Mouse (Mus musculus): ENCODE measurements around the gene Dner. TPM values are rescaled to one million over a fixed set of nuclear protein-coding genes. Genes with fewer than 3 reads are reported as not detected.
"Not testable (repeated sequence)": the region's sequence is repeated elsewhere in the genome, so short reads cannot be mapped to it uniquely, and the experiment has no call there.

Dner gene
- polyA plus RNA-seq, 1 experiment from 2014 or later: 0.99 TPM

DNA sequence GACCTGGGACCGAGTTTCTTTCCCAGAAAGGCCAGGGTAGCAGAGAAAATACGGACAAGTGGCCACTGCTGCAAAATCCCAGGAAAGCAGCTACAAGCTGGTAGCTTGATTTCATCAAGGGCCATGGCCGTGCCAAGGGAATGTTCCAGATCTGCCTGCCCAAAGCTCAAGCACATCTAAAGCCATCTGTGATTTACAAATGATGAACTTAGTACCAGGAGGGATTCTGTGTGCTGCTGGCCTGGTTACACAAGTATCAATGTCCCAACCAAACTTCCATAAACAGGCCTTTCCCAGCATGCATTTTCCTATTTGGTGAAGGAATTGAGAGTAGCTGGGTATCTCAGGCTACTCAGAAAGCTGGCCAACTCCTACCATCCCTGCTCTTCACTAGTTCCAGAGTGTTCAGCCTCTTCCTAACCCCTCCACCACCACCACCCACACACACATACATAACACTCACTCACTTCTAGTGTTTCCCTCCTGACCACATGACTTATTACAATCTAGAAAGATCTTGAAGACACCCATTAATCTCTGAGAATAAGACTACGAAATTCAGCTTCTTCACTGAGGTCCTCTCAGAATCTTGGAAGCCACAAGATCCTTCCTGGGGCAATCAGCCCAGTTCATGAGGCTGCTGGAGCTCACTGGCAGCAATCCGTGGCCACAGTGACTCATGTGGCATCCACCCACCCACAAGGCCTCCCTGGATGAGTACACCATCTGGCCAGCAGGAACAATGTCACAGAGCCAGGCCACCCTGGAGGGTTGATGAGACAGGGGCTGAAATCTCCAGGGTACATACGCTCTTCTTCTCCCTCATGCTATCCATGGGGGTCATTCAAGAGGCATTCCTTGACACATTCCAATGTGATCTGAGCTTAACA lies 336.2 kb downstream of the Dner start:
- 74% methylated on average over 6 of the region's 6 CpGs for WGBS (ENCODE audit: insufficient replicate concordance)
- ATAC-seq (replicated peaks; ENCODE audit: insufficient number of reproducible peaks, low FRiP score, low TSS enrichment): no peak
- no peaks in the 10 kb centered on the region for H3K4me1 ChIP-seq (ENCODE audit: control insufficient read depth, insufficient read depth, low read length)
- no peaks in the 10 kb centered on the region for H3K36me3 ChIP-seq (ENCODE audit: control insufficient read depth, insufficient read depth, low read length)
- no peaks in the 10 kb centered on the region for H3K9me3 ChIP-seq (replicated peaks; ENCODE audit: control insufficient read depth, low read length)
- no peak overlapping the region for H3K4me3 ChIP-seq (ENCODE audit: low read depth, low read length)
- no peak overlapping the region for H3K9ac ChIP-seq (ENCODE audit: low read depth, low read length)
- no peak overlapping the region for H3K27ac ChIP-seq (ENCODE audit: low read depth, low read length)
- H3K27me3 ChIP-seq (ENCODE audit: control insufficient read depth, insufficient read depth, low read length): no peaks in the 10 kb centered on the region
- H3K4me2 ChIP-seq: no peak overlapping the region

DNA sequence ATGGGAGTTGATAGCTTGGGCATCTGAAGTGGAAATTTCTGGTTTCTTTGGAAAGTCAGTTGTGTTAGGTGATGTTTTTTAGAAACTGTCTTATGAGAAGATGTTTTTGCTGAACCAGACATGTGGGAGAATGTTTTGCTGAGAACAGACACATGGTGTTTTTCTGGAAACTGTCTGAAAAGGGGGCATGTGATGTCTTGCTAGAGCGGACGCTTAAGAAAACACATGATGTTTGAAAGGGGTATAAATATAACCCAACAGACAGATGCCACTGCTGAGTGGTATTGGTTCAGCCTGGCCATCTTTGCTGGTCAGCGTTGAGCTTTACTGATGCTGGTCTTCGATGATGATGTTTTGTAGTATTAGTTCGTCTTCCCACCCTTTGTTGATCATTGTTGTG lies 338.8 kb downstream of the Dner start:
- Histone ChIP-seq H3K27ac (ENCODE audit: low read depth, low read length) (no peak overlapping the region), H3K9ac (ENCODE audit: low read depth, low read length) (no peak overlapping the region), H3K4me1 (ENCODE audit: control insufficient read depth, insufficient read depth, low read length) (no peaks in the 10 kb centered on the region), H3K9me3 (replicated peaks; ENCODE audit: control insufficient read depth, low read length) (no peaks in the 10 kb centered on the region), H3K27me3 (ENCODE audit: control insufficient read depth, insufficient read depth, low read length) (no peaks in the 10 kb centered on the region), H3K36me3 (ENCODE audit: control insufficient read depth, insufficient read depth, low read length) (no peaks in the 10 kb centered on the region), H3K4me2 (no peak overlapping the region), H3K4me3 (ENCODE audit: low read depth, low read length) (no peak overlapping the region)
- whole genome bisulfite sequencing (ENCODE audit: insufficient replicate concordance): 84% methylated on average over 5 of the region's 5 CpGs
- no peak for ATAC-seq (replicated peaks; ENCODE audit: insufficient number of reproducible peaks, low FRiP score, low TSS enrichment)

DNA sequence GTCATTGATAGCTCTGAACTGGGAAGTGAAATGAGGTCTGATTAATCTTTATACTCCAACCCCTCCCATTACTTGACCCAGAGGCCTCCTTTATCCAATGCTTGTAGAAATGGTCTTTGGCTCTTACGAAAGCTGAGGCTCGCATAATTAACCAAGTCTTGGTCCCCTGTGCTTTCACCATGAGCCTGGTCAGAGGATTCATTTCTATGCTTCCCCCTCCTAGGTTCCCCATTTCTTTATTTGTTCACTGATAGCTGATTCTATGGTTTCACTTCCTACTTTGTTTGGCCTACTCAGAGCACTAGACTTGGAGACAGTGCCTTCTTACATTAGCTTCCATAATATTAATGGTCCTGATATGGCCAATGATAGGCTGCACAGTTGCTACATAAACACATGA lies 345.8 kb downstream of the Dner start:
- WGBS (ENCODE audit: insufficient replicate concordance): 91% methylated on average over 2 of the region's 2 CpGs
- no peak overlapping the region for H3K9ac ChIP-seq (ENCODE audit: low read depth, low read length)
- ATAC-seq (replicated peaks; ENCODE audit: insufficient number of reproducible peaks, low FRiP score, low TSS enrichment): no peak

DNA sequence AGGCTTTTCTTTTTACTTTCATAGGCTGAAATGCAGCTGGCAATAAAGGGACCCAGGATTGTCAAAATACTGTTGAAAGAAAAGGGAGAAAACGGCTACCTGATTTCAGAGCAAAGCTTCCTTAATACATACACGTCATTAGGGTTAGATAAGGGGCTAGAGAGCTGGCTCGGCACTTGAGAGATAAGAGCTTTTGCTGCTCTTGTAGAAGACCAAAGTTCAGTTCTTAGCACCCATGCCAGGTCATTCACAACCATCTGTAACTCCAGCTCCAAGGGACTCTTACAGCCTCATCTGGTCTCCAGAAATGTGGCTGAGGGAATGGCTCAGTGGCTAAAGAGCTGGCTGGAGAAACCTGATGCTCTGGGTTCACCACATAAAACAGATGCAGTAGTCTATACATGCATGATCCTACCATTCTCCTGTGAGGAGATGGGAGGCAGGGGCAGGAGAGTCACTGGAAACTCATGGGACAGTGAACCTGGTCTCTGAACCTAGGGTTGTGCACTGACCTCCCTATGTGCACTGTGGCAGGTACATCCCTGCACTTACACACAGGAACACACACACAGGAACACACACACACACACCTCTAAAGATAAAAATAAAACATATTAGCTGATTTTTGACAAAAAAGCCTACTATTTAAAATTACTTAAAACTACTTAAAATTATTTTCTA lies 348.1 kb downstream of the Dner start:
- Histone ChIP-seq H3K27ac (ENCODE audit: low read depth, low read length) (no peak overlapping the region), H3K4me1 (ENCODE audit: control insufficient read depth, insufficient read depth, low read length) (no peaks in the 10 kb centered on the region), H3K9ac (ENCODE audit: low read depth, low read length) (no peak overlapping the region), H3K36me3 (ENCODE audit: control insufficient read depth, insufficient read depth, low read length) (no peaks in the 10 kb centered on the region), H3K4me2 (no peak overlapping the region), H3K9me3 (replicated peaks; ENCODE audit: control insufficient read depth, low read length) (no peaks in the 10 kb centered on the region), H3K27me3 (ENCODE audit: control insufficient read depth, insufficient read depth, low read length) (no peaks in the 10 kb centered on the region), H3K4me3 (ENCODE audit: low read depth, low read length) (no peak overlapping the region)
- no peak for ATAC-seq (replicated peaks; ENCODE audit: insufficient number of reproducible peaks, low FRiP score, low TSS enrichment)
- 20% methylated on average over 3 of the region's 3 CpGs for WGBS (ENCODE audit: insufficient replicate concordance)

More for the DNA sequence above, 345.8 kb downstream of the Dner start:
- H3K27me3 ChIP-seq (ENCODE audit: control insufficient read depth, insufficient read depth, low read length): no peaks in the 10 kb centered on the region
- no peak overlapping the region for H3K4me2 ChIP-seq
- H3K9me3 ChIP-seq (replicated peaks; ENCODE audit: control insufficient read depth, low read length): no peaks in the 10 kb centered on the region
- no peaks in the 10 kb centered on the region for H3K36me3 ChIP-seq (ENCODE audit: control insufficient read depth, insufficient read depth, low read length)
- H3K4me1 ChIP-seq (ENCODE audit: control insufficient read depth, insufficient read depth, low read length): no peaks in the 10 kb centered on the region
- H3K27ac ChIP-seq (ENCODE audit: low read depth, low read length): no peak overlapping the region
- no peak overlapping the region for H3K4me3 ChIP-seq (ENCODE audit: low read depth, low read length)

DNA sequence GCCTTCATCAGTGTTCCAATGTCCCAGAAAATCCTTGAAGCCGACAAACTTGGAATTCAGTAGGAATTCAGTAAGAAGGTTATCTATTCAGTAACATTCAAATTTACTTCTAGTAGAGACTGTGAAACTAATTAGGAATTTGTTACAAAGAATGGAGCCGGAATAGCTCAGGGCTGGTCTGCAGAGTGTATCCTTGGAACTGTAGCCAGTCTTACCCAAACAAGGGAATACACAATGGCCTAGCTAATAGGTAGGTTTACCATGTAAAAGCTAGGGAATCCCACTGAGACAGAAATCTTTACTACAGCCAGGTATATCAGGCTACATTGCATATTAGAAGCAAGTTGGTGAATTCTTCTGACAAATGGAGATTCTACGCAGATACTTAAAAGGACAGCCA lies 363.2 kb downstream of the Dner start:
- not testable (repeated sequence) for H3K4me1 ChIP-seq (ENCODE audit: control insufficient read depth, insufficient read depth, low read length); H3K9me3 ChIP-seq (replicated peaks; ENCODE audit: control insufficient read depth, low read length); H3K9ac ChIP-seq (ENCODE audit: low read depth, low read length); H3K4me2 ChIP-seq; ATAC-seq (replicated peaks; ENCODE audit: insufficient number of reproducible peaks, low FRiP score, low TSS enrichment); H3K4me3 ChIP-seq (ENCODE audit: low read depth, low read length); H3K36me3 ChIP-seq (ENCODE audit: control insufficient read depth, insufficient read depth, low read length); H3K27ac ChIP-seq (ENCODE audit: low read depth, low read length); H3K27me3 ChIP-seq (ENCODE audit: control insufficient read depth, insufficient read depth, low read length)
- WGBS (ENCODE audit: insufficient replicate concordance): 32% methylated on average over 3 of the region's 3 CpGs

DNA sequence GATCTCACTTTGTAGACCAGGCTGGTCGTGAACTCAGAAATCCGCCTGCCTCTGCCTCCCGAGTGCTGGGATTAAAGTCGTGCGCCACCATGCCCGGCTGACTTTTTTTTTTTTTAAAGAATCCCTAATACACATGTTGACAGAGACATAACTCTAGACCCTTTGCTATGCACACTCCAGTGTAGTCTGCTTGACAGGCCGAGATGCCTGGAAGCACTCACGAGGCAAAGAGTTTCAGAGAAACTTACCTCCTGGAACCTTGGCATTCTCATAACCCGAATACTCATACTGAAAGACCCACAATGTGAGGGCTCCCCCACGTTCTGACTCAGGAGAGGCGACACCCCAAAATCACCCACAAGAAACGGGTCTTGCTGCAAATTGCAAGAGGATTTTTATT lies 364.2 kb downstream of the Dner start:
- not testable (repeated sequence) for H3K27ac ChIP-seq (ENCODE audit: low read depth, low read length); H3K4me1 ChIP-seq (ENCODE audit: control insufficient read depth, insufficient read depth, low read length); H3K36me3 ChIP-seq (ENCODE audit: control insufficient read depth, insufficient read depth, low read length); H3K9ac ChIP-seq (ENCODE audit: low read depth, low read length); H3K4me2 ChIP-seq; ATAC-seq (replicated peaks; ENCODE audit: insufficient number of reproducible peaks, low FRiP score, low TSS enrichment); H3K27me3 ChIP-seq (ENCODE audit: control insufficient read depth, insufficient read depth, low read length); H3K4me3 ChIP-seq (ENCODE audit: low read depth, low read length); H3K9me3 ChIP-seq (replicated peaks; ENCODE audit: control insufficient read depth, low read length)
- 73% methylated on average over 12 of the region's 12 CpGs for WGBS (ENCODE audit: insufficient replicate concordance)

DNA sequence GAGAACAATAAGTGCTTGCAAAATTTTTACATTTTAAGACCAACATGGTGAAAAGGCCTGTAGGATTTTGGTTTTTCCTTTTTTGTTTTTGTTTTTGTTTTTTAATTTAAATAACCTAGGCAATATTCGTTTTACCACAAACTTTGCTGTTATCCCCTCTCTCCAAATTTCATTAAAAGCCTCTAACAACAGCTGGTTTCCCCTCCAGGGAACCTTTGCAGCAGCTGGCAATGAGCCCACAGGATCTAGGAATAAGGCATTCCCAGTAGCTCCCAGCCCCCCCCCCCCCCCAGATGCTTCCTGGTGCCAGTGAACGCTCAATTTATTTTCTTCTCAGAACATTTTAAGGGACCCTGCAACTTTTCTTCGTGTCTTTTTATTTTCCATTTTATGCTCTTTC lies 370.7 kb downstream of the Dner start:
- Histone ChIP-seq H3K9me3 (replicated peaks; ENCODE audit: control insufficient read depth, low read length) (no peaks in the 10 kb centered on the region), H3K36me3 (ENCODE audit: control insufficient read depth, insufficient read depth, low read length) (no peaks in the 10 kb centered on the region), H3K9ac (ENCODE audit: low read depth, low read length) (no peak overlapping the region), H3K4me1 (ENCODE audit: control insufficient read depth, insufficient read depth, low read length) (no peaks in the 10 kb centered on the region), H3K27me3 (ENCODE audit: control insufficient read depth, insufficient read depth, low read length) (no peaks in the 10 kb centered on the region), H3K4me3 (ENCODE audit: low read depth, low read length) (no peak overlapping the region), H3K27ac (ENCODE audit: low read depth, low read length) (no peak overlapping the region), H3K4me2 (no peak overlapping the region)
- ATAC-seq (replicated peaks; ENCODE audit: insufficient number of reproducible peaks, low FRiP score, low TSS enrichment): no peak
- 45% methylated on average over 3 of the region's 3 CpGs for WGBS (ENCODE audit: insufficient replicate concordance)

DNA sequence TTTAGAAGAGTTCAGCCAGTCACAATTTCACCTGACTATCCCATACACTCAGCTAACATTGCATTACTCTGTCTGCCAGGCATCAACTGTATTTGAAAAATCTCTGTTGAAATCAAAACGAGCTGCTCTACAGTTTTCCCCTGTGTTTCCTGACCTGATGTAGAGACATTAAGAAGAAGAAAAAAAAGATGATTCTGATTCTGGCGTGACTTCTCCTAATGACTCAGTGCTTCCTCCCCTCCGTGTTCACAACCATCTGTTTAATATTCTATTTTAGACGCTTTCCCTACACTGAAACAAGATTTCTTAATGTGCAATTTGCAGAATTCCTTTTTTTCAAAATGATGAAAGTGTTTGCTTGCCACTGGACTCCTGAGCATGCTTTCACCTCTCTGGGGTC lies 374.7 kb downstream of the Dner start:
- no peak for ATAC-seq (replicated peaks; ENCODE audit: insufficient number of reproducible peaks, low FRiP score, low TSS enrichment)

More for the DNA sequence above, 374.7 kb downstream of the Dner start:
- Histone ChIP-seq H3K9ac (ENCODE audit: low read depth, low read length) (no peak overlapping the region), H3K27ac (ENCODE audit: low read depth, low read length) (no peak overlapping the region), H3K9me3 (replicated peaks; ENCODE audit: control insufficient read depth, low read length) (no peaks in the 10 kb centered on the region), H3K27me3 (ENCODE audit: control insufficient read depth, insufficient read depth, low read length) (no peaks in the 10 kb centered on the region), H3K4me3 (ENCODE audit: low read depth, low read length) (no peak overlapping the region), H3K4me2 (no peak overlapping the region), H3K36me3 (ENCODE audit: control insufficient read depth, insufficient read depth, low read length) (no peaks in the 10 kb centered on the region), H3K4me1 (ENCODE audit: control insufficient read depth, insufficient read depth, low read length) (no peaks in the 10 kb centered on the region)
- 76% methylated on average over 4 of the region's 4 CpGs for WGBS (ENCODE audit: insufficient replicate concordance)

Measured in heart, embryonic 11.5 days (tissue).